Mouse (Mus musculus): Measurements from ENCODE around the gene Hipk4. TPM values are rescaled to one million over a fixed set of nuclear protein-coding genes. Genes with fewer than 3 reads are reported as not detected.
A peak's percentile ranks its signal among the peaks of the same experiment; 100 is the strongest.

The Hipk4 gene
- total and polyA plus RNA-seq, 3 experiments, result 0.09 to 0.16 TPM; not detected in 1

- in situ Hi-C loops (cut with MboI; ENCODE audit: low pct_ligation_motif_present, low pct_unique_long_range_greater_than_20kb, low sequenced_read_pairs), result no loop called here
Observed at GRCm38 (mm10) chr7:27506765-27507370, 16.2 kb upstream of the Hipk4 start.

GRCm38 (mm10) chr7:27507711-27508647, 15.1 kb upstream of the Hipk4 start:
- Histone ChIP-seq H3K79me2 (replicated peaks; ENCODE audit: control insufficient read depth, extremely low read depth, insufficient read depth, poor library complexity, severe bottlenecking) (no peaks in the 10 kb centered on the region), H3K27ac (ENCODE audit: insufficient read depth, low read depth) (peak overlapping the region; percentile 90), H3K9ac (ENCODE audit: insufficient read depth, low read depth) (peak overlapping the region; percentile 39), H3K4me2 (ENCODE audit: insufficient read depth, low read depth, poor library complexity, severe bottlenecking) (peak overlapping the region; percentile 62), H3K27me3 (replicated peaks) (no peaks in the 10 kb centered on the region), H3K9me3 (replicated peaks; ENCODE audit: low read length) (no peaks in the 10 kb centered on the region), H3K4me1 (ENCODE audit: control insufficient read depth in 1 of 2, insufficient read depth in 2 of 2) (peaks cover 4 to 21% of the 10 kb centered on the region in 2 experiments; a peak in 2 of 4 replicates), H3K4me3 (replicated peaks in 1 of 3; ENCODE audit: low read depth in 2 of 3, low read length in 2 of 3, poor library complexity in 1 of 3) (peak overlapping the region; percentile 49 to 72 (median 54)), H3K36me3 (replicated peaks in 1 of 2; ENCODE audit: control insufficient read depth in 1 of 2, insufficient read depth in 1 of 2, low read length in 1 of 2) (no peaks in the 10 kb centered on the region)
- DNase-seq (ENCODE audit: extremely low read depth), result peak; percentile 98
- dilution Hi-C loops (cut with MboI; ENCODE audit: extremely low pct_ligation_motif_present, extremely low pct_unique_long_range_greater_than_20kb, low sequenced_read_pairs), result no loop called here
- in situ Hi-C loops (cut with MboI; ENCODE audit: low pct_ligation_motif_present, low pct_unique_long_range_greater_than_20kb, low sequenced_read_pairs), result no loop called here
- TF ChIP-seq USF2 (conservative IDR thresholded peaks at IDR 0.05; ENCODE audit: low read depth, low read length), result no peak
- TF ChIP-seq MXI1 (IDR thresholded peaks at IDR 0.05; ENCODE audit: low read depth, low read length), result peak; percentile 21
- TF ChIP-seq MEF2A (IDR thresholded peaks at IDR 0.05; ENCODE audit: borderline replicate concordance, low read depth, low read length), result no peak
- TF ChIP-seq MAZ (IDR thresholded peaks at IDR 0.05; ENCODE audit: low read depth, low read length), result peak; percentile 56
- TF ChIP-seq POLR2AphosphoS2 (IDR thresholded peaks at IDR 0.05; ENCODE audit: low read depth, low read length), result no peak
- TF ChIP-seq ELF1 (IDR thresholded peaks at IDR 0.05; ENCODE audit: low read depth, low read length), result no peak
- TF ChIP-seq SMC3 (IDR thresholded peaks at IDR 0.05; ENCODE audit: low read depth, low read length), result no peak
- no peak; the same call in 1 of the 2 replicates for TF ChIP-seq BHLHE40 (IDR thresholded peaks at IDR 0.05; ENCODE audit: low read depth, low read length)
- peak; percentile 86 for TF ChIP-seq TBP (conservative IDR thresholded peaks at IDR 0.05; ENCODE audit: low read depth, low read length)
- TF ChIP-seq NELFE (IDR thresholded peaks at IDR 0.05; ENCODE audit: low read depth, low read length), result peak; percentile 39; the same call in 1 of the 2 replicates
- no peak for TF ChIP-seq ZMIZ1 (IDR thresholded peaks at IDR 0.05; ENCODE audit: low read depth, low read length)
- no peak for TF ChIP-seq CHD2 (IDR thresholded peaks at IDR 0.05; ENCODE audit: low read length)
- TF ChIP-seq HCFC1 (IDR thresholded peaks at IDR 0.05; ENCODE audit: low read depth, low read length), result no peak
- no peak for TF ChIP-seq MAFK (IDR thresholded peaks at IDR 0.05; ENCODE audit: insufficient replicate concordance, low read length)
- TF ChIP-seq SIN3A (IDR thresholded peaks at IDR 0.05; ENCODE audit: low read length), result no peak; the same call in 1 of the 2 replicates
- TF ChIP-seq TCF12 (IDR thresholded peaks at IDR 0.05; ENCODE audit: low read depth, low read length), result no peak
- TF ChIP-seq E2F4 (IDR thresholded peaks at IDR 0.05; ENCODE audit: insufficient replicate concordance, low read depth, low read length), result no peak
- no peak for TF ChIP-seq ETS1 (conservative IDR thresholded peaks at IDR 0.05; ENCODE audit: low read depth, low read length)

More at GRCm38 (mm10) chr7:27506765-27507370, 16.2 kb upstream of the Hipk4 start:
- H3K9ac ChIP-seq (ENCODE audit: insufficient read depth, low read depth), result peak overlapping the region; percentile 3; the same call in 1 of the 2 replicates
- peak overlapping the region; percentile 53 for H3K4me2 ChIP-seq (ENCODE audit: insufficient read depth, low read depth, poor library complexity, severe bottlenecking)
- H3K27ac ChIP-seq (ENCODE audit: insufficient read depth, low read depth), result no peak overlapping the region
- peak overlapping the region in 1 of 3 experiments; percentile 43 for H3K4me3 ChIP-seq (replicated peaks in 1 of 3; ENCODE audit: low read depth in 2 of 3, low read length in 2 of 3, poor library complexity in 1 of 3)
- H3K79me2 ChIP-seq (replicated peaks; ENCODE audit: control insufficient read depth, extremely low read depth, insufficient read depth, poor library complexity, severe bottlenecking), result no peaks in the 10 kb centered on the region
- no peaks in the 10 kb centered on the region for H3K36me3 ChIP-seq (replicated peaks in 1 of 2; ENCODE audit: control insufficient read depth in 1 of 2, insufficient read depth in 1 of 2, low read length in 1 of 2)
- dilution Hi-C loops (cut with MboI; ENCODE audit: extremely low pct_ligation_motif_present, extremely low pct_unique_long_range_greater_than_20kb, low sequenced_read_pairs), result no loop called here
- H3K4me1 ChIP-seq (ENCODE audit: control insufficient read depth in 1 of 2, insufficient read depth in 2 of 2), result peaks cover 4 to 21% of the 10 kb centered on the region in 2 experiments; a peak in 2 of 4 replicates
- DNase-seq (ENCODE audit: extremely low read depth), result peak; percentile 91
- 0 out of 2 replicates have a peak, but pooled peaks have one; percentile 31 for TF ChIP-seq ZMIZ1 (IDR thresholded peaks at IDR 0.05; ENCODE audit: low read depth, low read length)
- TF ChIP-seq BHLHE40 (IDR thresholded peaks at IDR 0.05; ENCODE audit: low read depth, low read length), result peak; percentile 77
- TF ChIP-seq TCF12 (IDR thresholded peaks at IDR 0.05; ENCODE audit: low read depth, low read length), result peak; percentile 93
- peak; percentile 94 for TF ChIP-seq IRF4 (IDR thresholded peaks at IDR 0.05; ENCODE audit: low read depth, low read length)
- TF ChIP-seq MEF2A (IDR thresholded peaks at IDR 0.05; ENCODE audit: borderline replicate concordance, low read depth, low read length), result peak; percentile 74; the same call in 1 of the 2 replicates
- TF ChIP-seq MXI1 (IDR thresholded peaks at IDR 0.05; ENCODE audit: low read depth, low read length), result peak; percentile 58
- TF ChIP-seq MAX (IDR thresholded peaks at IDR 0.05; ENCODE audit: low read length), result peak; percentile 66; the same call in 1 of the 2 replicates
- peak; percentile 60; the same call in 1 of the 2 replicates for TF ChIP-seq MAZ (IDR thresholded peaks at IDR 0.05; ENCODE audit: low read depth, low read length)
- TF ChIP-seq JUN (IDR thresholded peaks at IDR 0.05; ENCODE audit: insufficient read depth, low read depth, low read length), result peak; percentile 53; the same call in 1 of the 2 replicates
- TF ChIP-seq CHD1 (IDR thresholded peaks at IDR 0.05; ENCODE audit: low read depth, low read length), result no peak
- TF ChIP-seq TBP (conservative IDR thresholded peaks at IDR 0.05; ENCODE audit: low read depth, low read length), result 0 out of 2 replicates have a peak, but pooled peaks have one; percentile 29
- peak; percentile 88 for TF ChIP-seq RCOR1 (conservative IDR thresholded peaks at IDR 0.05; ENCODE audit: low read depth, low read length)
- peak; percentile 97 for TF ChIP-seq EP300 (IDR thresholded peaks at IDR 0.05; ENCODE audit: low read length)
- peak; percentile 59; the same call in 1 of the 2 replicates for TF ChIP-seq CHD2 (IDR thresholded peaks at IDR 0.05; ENCODE audit: low read length)
- no peak for TF ChIP-seq ELF1 (IDR thresholded peaks at IDR 0.05; ENCODE audit: low read depth, low read length)
- 0 out of 2 replicates have a peak, but pooled peaks have one; percentile 6 for TF ChIP-seq UBTF (IDR thresholded peaks at IDR 0.05; ENCODE audit: low read depth, low read length)
- no peak for TF ChIP-seq POLR2A (IDR thresholded peaks at IDR 0.05; ENCODE audit: low read depth, low read length)
- no peak for TF ChIP-seq E2F4 (IDR thresholded peaks at IDR 0.05; ENCODE audit: insufficient replicate concordance, low read depth, low read length)
- TF ChIP-seq MAFK (IDR thresholded peaks at IDR 0.05; ENCODE audit: insufficient replicate concordance, low read length), result 0 out of 2 replicates have a peak, but pooled peaks have one; percentile 49
- no peak for TF ChIP-seq ZNF384 (IDR thresholded peaks at IDR 0.05; ENCODE audit: low read depth, low read length)
- TF ChIP-seq SIN3A (IDR thresholded peaks at IDR 0.05; ENCODE audit: low read length), result peak; percentile 41; the same call in 1 of the 2 replicates
- peak; percentile 48 for TF ChIP-seq ETS1 (conservative IDR thresholded peaks at IDR 0.05; ENCODE audit: low read depth, low read length)
- TF ChIP-seq JUND (conservative IDR thresholded peaks at IDR 0.05; ENCODE audit: low read depth, low read length), result 0 out of 2 replicates have a peak, but pooled peaks have one; percentile 41
- TF ChIP-seq ZKSCAN1 (IDR thresholded peaks at IDR 0.05; ENCODE audit: borderline replicate concordance, low read depth, low read length), result no peak
- no peaks in the 10 kb centered on the region for H3K9me3 ChIP-seq (replicated peaks; ENCODE audit: low read length)
- no peaks in the 10 kb centered on the region for H3K27me3 ChIP-seq (replicated peaks)
